Mouse (Mus musculus) bone marrow macrophage, adult 2 months (primary cell): Measurements from ENCODE around the gene Olfr49.

Experiments used
- CTCF ChIP-seq: IDR thresholded peaks from 2 replicates; pipeline ENCODE4 v1.5.1; 2012; ENCODE audit warnings: low read depth, mild to moderate bottlenecking, low read length, moderate library complexity
- POLR2A ChIP-seq: IDR thresholded peaks from 2 replicates; pipeline ENCODE4 v1.6.1; 2012; ENCODE audit warnings: mild to moderate bottlenecking, low read depth, low read length, borderline replicate concordance

DNA sequence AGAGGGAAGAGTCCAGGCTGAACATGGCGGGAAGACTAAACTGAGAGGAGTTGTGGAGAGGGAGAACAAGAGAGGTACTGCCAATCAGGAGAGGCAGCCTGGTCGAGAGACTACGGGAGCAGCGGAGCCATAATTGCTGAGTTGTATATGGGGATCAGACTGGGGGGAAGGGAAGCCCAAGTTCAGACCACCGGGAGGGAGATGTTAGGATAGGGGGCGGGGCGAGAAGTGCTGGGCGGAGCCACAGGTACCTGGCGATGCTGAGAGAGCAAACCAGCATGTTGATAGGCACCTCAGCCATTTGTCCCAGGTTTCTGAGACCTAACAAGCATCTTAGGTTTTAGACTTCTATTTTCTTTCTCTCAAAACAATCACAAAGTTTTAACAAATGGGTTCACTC lies 44.5 kb upstream of the Olfr49 start:
- TF ChIP-seq CTCF, result no peak
- no peak for TF ChIP-seq POLR2A
